Mouse (Mus musculus) spleen, adult 2 months (tissue): ENCODE results near the gene Trim2. TPM values are rescaled to one million over a fixed set of nuclear protein-coding genes. Genes with fewer than 3 reads are reported as not detected.

Experiments used
- DNase-seq, 2 experiments: peaks; one replicate each; pipeline versions ENCODE4 v3.0.0 to v3.0.0-alpha.2; 2012 to 2021; ENCODE audit warnings: low spot score in 2 of 2, low read depth in 1 of 2
- H3K27ac ChIP-seq: fragments of 200-500 bp; 2 replicates; pipeline ENCODE4 v1.5.1; 2012; ENCODE audit warnings: low read length, inconsistent platforms; ENCODE audit not compliant: insufficient read depth
- H3K27me3 ChIP-seq: fragments of 200-500 bp; 2 replicates; pipeline ENCODE4 v1.6.1; 2012; ENCODE audit warnings: mild to moderate bottlenecking, moderate library complexity, low read length, inconsistent platforms; ENCODE audit not compliant: control insufficient read depth, insufficient read depth
- H3K36me3 ChIP-seq: fragments of 200-500 bp; 2 replicates; pipeline ENCODE4 v1.6.1; 2012; ENCODE audit warnings: mild to moderate bottlenecking, low read length, inconsistent platforms; ENCODE audit not compliant: control insufficient read depth, insufficient read depth
- H3K4me1 ChIP-seq: fragments of 200-500 bp; 2 replicates; pipeline ENCODE4 v1.6.1; 2011; ENCODE audit warnings: inconsistent platforms; ENCODE audit not compliant: control insufficient read depth, insufficient read depth, insufficient read length
- H3K4me3 ChIP-seq: fragments of 200-500 bp; 2 replicates; pipeline ENCODE4 v1.5.1; 2011; ENCODE audit warnings: mild to moderate bottlenecking, inconsistent platforms; ENCODE audit not compliant: insufficient read depth, insufficient read length; ENCODE audit errors: extremely low read depth
- CTCF ChIP-seq: fragments of 200-500 bp; IDR thresholded peaks from 2 replicates; pipeline ENCODE4 v1.5.1; 2011; ENCODE audit warnings: mild to moderate bottlenecking, inconsistent platforms; ENCODE audit not compliant: insufficient read depth, insufficient read length, insufficient replicate concordance; ENCODE audit errors: extremely low read depth
- POLR2A ChIP-seq: fragments of 200-500 bp; IDR thresholded peaks from 2 replicates; pipeline ENCODE4 v1.6.1; 2011; ENCODE audit warnings: low read depth, low read length, inconsistent platforms
- WGBS: fragments of 180-500 bp; shearing (Covaris S2); methylation state at CpG from one replicate; pipeline ENCODE4 v1.1.7; 2018; 5-methylcytosine and 5-hydroxymethylcytosine counted together
- polyA plus RNA-seq: library from polyadenylated mRNA; depleted of rRNA; stranded (reverse); fragments of >200 nt; gene quantifications from 2 replicates; pipeline ENCODE4 v1.2.3, GENCODE M21; 2012

The Trim2 gene
- polyA plus RNA-seq, 1 experiment = 5.7 TPM

DNA sequence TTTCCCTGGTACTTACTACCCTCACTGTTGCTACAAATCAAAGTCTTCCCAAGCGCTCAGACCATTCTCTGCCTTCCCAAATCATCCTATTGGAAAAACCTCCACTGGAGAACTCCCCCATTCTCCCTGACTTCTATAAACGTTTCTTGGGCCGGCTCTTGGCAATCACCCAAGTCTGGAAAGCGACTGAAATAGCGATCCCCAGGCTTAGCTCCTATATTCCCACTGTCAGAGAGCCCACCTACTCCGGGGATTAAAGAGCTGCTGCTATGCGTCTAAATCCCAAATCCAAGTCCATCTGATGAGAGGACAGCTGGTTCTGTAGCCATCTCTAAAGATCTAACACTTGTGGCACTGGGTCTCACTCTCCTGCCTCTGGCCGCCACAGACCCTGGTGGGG is 58.9 kb downstream of the Trim2 start:
- no peaks in the 10 kb centered on the region for H3K4me1 ChIP-seq
- no peaks in the 10 kb centered on the region for H3K36me3 ChIP-seq
- H3K4me3 ChIP-seq = no peak overlapping the region
- H3K27ac ChIP-seq = no peak overlapping the region
- H3K27me3 ChIP-seq = no peaks in the 10 kb centered on the region
- TF ChIP-seq POLR2A = no peak
- TF ChIP-seq CTCF = no peak
- DNase-seq = no peak
- WGBS = 86% methylated on average over 8 of the region's 8 CpGs

DNA sequence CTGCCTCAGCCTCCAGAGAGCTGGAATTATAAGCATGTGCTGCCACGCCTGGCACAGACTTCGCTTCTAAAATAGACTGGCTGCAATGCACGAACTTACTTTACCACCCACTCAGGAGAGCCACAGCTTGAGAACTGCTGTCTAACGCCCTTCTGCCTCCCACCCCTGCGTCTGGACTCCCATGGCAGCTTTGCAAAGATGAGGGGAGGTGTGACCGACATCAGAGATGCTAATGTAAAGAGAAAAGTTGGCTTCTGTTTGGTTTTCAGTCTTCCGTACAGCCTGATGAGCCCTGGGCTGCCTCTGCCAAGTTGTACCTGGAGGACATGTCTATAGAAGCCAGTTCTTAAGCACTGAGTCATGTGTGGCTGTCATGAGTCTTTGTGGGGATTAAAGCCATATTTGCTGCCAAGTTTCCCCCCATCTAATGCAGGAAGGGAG is 60.2 kb downstream of the Trim2 start:
- 84% methylated on average over 7 of the region's 7 CpGs for WGBS
- no peak for DNase-seq
- no peak for TF ChIP-seq CTCF
- TF ChIP-seq POLR2A = no peak
- no peak overlapping the region for H3K27ac ChIP-seq
- no peaks in the 10 kb centered on the region for H3K27me3 ChIP-seq
- no peaks in the 10 kb centered on the region for H3K36me3 ChIP-seq
- no peaks in the 10 kb centered on the region for H3K4me1 ChIP-seq
- H3K4me3 ChIP-seq = no peak overlapping the region

GRCm38 (mm10) chr3:84243116-84243515 is 63.6 kb downstream of the Trim2 start:
- Histone ChIP-seq H3K4me1 (no peaks in the 10 kb centered on the region), H3K27me3 (no peaks in the 10 kb centered on the region), H3K4me3 (no peak overlapping the region), H3K27ac (no peak overlapping the region), H3K36me3 (no peaks in the 10 kb centered on the region)
- WGBS = 73% methylated on average over 3 of the region's 3 CpGs
- no peak for DNase-seq
- TF ChIP-seq CTCF (no peak), POLR2A (no peak)

- no peaks in the 10 kb centered on the region for H3K4me1 ChIP-seq
- no peak overlapping the region for H3K27ac ChIP-seq
- WGBS = 89% methylated on average over 4 of the region's 4 CpGs
- DNase-seq = no peak
- no peak overlapping the region for H3K4me3 ChIP-seq
- TF ChIP-seq POLR2A (no peak), CTCF (no peak)
- no peaks in the 10 kb centered on the region for H3K36me3 ChIP-seq
- no peaks in the 10 kb centered on the region for H3K27me3 ChIP-seq
These were observed 64.2 kb downstream of the Trim2 start for GRCm38 (mm10) chr3:84242497-84242896.

DNA sequence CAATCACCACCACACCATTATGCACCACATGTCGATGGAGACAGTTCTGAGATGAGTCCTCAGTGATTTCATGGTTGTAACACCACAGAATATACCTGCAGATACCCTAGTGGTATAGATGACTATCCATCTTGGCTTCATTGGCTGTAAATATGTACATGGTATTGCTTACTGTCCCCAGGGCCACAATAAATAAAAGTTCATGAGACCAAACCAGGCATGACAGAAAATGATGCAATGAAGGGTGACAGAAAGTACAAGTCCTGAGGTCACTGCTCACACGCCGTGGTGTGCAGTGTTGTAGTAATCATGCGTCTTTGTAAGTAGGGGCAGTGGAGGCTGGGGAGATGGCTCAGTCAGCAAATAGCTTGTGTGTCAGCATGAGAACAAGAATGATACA is 65.6 kb downstream of the Trim2 start:
- H3K4me1 ChIP-seq = no peaks in the 10 kb centered on the region
- H3K27ac ChIP-seq = no peak overlapping the region
- no peak for DNase-seq
- TF ChIP-seq POLR2A = no peak
- H3K4me3 ChIP-seq = no peak overlapping the region
- 86% methylated on average over 4 of the region's 4 CpGs for WGBS
- H3K36me3 ChIP-seq = no peaks in the 10 kb centered on the region
- H3K27me3 ChIP-seq = no peaks in the 10 kb centered on the region

GRCm38 (mm10) chr3:84235420-84236304 is 71.0 kb downstream of the Trim2 start:
- DNase-seq = no peak
- Histone ChIP-seq H3K27me3 (no peaks in the 10 kb centered on the region), H3K4me1 (no peaks in the 10 kb centered on the region), H3K36me3 (no peaks in the 10 kb centered on the region), H3K27ac (no peak overlapping the region), H3K4me3 (no peak overlapping the region)
- 79% methylated on average over 10 of the region's 10 CpGs for WGBS
- no peak for TF ChIP-seq CTCF
- TF ChIP-seq POLR2A = no peak

DNA sequence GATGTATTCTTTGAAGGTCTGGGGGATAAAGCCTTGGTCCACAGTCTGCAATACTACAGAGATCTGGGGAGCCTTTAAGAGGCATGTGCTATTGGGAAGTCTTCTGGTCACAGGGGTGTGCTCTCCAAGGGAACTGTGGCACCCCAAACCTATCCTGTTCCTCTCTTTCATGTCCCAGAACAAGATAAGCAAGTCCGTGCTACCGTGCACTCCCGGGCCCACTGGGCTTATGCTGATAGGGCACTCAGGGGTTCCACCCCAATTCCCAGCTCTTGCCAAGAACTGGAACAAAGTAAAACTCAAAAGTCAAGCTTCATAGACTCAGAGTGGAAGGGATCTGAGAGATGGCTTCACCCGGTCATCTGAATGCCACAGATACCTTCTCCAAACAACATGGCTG is 72.1 kb downstream of the Trim2 start:
- WGBS = 91% methylated on average over 4 of the region's 4 CpGs
- Histone ChIP-seq H3K4me3 (no peak overlapping the region), H3K36me3 (no peaks in the 10 kb centered on the region), H3K27me3 (no peaks in the 10 kb centered on the region), H3K4me1 (no peaks in the 10 kb centered on the region), H3K27ac (no peak overlapping the region)
- no peak for TF ChIP-seq POLR2A
- no peak for TF ChIP-seq CTCF
- no peak for DNase-seq
